Mouse (Mus musculus) G1E-ER4 (cell line): Measurements from ENCODE around the gene Rabep2. TPM values are rescaled to one million over a fixed set of nuclear protein-coding genes. Genes with fewer than 3 reads are reported as not detected.

Experiments
- GATA1 ChIP-seq: IDR thresholded peaks from one replicate; pipeline ENCODE4 v1.8.0; 2012; ENCODE audit warnings: low read length, inconsistent platforms
- polyA plus RNA-seq: library from polyadenylated mRNA; stranded (reverse); fragments of >175 nt; gene quantifications from 2 replicates; pipeline ENCODE4 v1.2.3, GENCODE M21; 2012

Gene Rabep2
- polyA plus RNA-seq, 1 experiment, result 38.5 TPM

DNA sequence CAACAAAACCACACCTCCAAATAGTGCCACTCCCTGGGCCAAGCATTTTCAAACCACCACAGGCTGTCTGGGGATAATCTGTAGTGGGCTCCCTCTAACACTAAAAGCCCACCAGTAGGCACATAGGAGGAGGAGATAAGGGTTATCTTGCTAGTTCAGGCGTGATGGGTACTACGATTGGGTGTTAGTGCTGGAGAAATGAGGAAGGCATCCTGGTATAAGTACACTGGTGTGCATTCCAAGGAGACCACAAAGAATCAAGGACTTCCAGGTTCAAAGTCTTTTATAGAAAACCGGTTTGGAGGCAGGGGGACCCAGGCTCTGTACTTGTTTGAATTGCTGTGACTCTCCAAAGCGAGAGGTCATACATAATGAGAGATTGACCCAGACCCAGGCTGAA lies 405 bp upstream of the Rabep2 start:
- TF ChIP-seq GATA1, result peak; percentile 53

DNA sequence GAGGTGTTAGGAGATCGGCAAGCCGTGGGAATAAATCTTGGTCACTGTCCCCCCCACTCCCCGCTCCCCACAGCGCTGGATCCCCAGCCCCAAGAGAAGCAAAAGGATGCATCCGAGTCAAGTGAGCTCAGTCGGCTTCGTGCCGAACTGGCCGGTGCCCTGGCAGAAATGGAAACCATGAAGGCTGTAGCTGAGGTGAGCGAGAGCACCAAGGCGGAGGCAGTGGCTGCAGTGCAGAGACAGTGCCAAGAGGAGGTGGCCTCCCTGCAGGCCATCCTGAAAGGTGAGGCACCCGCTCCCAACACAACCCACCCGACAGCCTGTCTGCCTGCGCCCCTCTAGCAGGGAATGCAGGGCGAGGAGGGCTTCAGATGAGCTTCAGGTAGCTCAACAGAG lies 942 bp downstream of the Rabep2 start:
- no peak for TF ChIP-seq GATA1

DNA sequence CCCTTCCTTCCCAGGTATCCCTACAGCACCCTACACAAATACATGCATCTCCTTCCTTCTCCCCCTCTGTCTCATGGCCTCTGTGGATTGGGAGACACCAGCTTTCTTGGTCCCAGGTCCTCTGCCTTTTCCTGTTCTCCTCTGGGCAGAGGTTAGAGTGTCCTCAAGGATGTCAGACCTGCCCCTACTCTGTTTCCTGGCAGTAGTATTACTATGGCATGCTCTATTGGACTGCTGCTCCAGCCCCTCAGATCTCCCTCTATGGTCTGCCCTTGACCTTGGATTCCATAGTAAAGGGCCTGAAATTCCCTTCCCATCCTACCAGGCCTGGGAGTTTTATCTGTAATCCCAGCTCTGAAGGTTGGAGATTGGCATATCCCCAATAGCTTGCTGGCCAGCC lies 1.6 kb downstream of the Rabep2 start:
- no peak for TF ChIP-seq GATA1

DNA sequence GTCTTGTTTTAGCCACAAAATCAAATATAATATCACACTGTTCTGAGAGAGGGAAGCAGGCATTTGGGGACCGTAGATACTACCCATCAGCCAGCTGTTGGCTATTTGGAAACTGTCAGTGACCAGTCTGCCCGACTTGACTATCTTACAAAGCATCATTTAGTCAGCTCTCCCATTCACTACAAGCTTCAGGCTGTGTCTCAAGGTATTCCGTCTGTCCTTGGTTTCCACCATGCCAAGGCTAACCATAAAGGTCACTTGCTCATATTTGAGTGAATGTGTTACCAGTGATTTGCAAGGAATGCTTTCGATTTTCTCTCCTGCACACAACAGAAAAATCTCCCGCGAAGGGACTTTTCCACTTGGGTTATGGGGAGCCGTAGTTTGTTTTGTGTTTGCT lies 6.2 kb downstream of the Rabep2 start:
- no peak for TF ChIP-seq GATA1

DNA sequence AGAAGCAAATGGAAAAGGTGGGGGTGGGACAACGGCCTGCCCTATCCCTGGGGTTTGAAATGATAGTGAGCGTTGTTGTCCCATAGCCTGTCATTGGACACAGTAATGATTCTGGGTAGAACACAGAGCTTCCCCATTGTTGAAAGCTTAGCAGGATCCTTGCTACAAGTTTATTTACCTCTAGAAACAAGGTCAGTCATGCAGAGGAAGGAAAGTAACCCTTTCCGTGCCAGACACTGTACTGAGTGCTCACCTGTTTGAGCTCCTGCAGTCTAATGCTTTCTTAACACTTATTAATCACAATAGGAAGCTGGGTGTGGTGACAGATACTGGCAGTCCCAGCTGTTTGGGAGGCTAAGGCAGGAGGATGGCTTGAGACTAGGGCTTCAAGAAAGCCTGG lies 7.2 kb downstream of the Rabep2 start:
- TF ChIP-seq GATA1, result no peak

DNA sequence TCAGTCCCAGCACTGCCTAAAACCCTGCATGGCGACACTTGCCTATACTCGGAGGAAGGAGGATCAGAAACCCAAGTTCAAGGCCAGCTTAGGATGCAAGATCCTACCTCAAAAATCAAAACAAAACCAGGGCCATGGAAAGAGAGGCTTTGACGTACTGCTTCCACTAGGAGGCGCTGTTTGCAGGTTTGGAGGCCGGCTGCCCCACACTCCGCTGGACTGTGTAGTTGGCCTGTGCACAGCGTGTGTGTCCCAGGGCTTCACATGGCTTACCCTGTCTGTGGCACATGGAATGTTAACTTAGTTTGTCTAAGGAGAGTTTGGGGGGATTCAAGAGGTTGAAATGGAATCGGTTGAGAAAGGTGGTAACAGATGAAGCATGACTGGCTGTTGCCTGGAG lies 8.3 kb downstream of the Rabep2 start:
- no peak for TF ChIP-seq GATA1

DNA sequence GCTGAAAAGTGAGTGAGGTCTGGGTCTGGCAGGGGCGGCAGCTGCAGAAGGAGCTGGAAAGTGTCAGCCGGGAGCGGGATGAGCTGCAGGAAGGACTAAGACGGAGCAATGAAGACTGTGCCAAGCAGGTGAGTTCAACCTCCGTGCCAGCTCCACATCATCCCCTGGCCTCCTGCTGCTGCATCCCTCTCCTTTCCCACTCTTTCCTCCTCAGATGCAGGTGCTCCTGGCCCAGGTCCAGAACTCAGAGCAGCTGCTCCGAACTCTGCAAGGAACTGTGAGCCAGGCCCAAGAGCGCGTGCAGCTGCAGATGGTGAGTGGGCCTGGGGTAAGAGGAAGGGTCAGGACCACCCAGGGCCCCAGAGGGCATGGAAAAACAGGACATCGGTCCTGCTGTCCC lies 11.6 kb downstream of the Rabep2 start:
- TF ChIP-seq GATA1, result no peak

DNA sequence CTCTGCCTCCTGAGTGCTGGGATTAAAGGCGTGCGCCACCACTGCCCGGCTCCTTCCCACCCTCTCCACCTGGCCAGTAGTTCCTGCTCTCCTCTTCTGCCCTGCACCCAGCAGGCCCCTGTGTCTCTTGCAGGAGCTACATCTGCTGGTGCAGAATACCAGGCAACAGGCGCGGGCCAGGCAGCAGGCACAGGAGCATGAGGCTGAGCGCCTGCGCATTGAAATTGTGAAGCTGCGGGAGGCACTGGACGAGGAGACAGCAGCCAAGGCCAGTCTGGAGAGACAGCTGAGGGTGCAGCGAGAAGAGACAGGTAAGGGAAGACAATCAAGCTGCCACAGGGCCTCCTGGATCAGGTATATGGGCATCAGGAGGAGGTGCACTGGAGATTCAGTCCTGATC lies 15.4 kb downstream of the Rabep2 start:
- TF ChIP-seq GATA1, result no peak

DNA sequence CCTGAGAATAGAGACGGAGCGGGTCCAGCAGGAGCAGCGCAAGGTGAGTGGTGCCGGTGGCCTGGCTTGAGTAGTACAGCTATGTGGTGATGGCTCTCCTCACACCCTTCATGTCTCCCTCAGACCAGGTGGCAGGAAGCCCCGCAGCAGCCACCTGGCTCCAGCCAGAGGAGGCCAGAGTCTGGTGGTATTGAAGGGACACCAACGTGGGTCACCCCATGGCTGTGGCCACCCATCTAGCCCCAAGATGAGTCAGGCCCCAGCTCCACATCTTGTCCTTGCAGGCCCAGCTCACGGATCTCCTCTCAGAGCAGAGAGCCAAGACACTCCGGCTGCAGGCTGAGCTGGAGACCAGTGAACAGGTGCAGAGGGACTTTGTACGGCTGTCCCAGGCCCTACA lies 16.0 kb downstream of the Rabep2 start:
- no peak for TF ChIP-seq GATA1

DNA sequence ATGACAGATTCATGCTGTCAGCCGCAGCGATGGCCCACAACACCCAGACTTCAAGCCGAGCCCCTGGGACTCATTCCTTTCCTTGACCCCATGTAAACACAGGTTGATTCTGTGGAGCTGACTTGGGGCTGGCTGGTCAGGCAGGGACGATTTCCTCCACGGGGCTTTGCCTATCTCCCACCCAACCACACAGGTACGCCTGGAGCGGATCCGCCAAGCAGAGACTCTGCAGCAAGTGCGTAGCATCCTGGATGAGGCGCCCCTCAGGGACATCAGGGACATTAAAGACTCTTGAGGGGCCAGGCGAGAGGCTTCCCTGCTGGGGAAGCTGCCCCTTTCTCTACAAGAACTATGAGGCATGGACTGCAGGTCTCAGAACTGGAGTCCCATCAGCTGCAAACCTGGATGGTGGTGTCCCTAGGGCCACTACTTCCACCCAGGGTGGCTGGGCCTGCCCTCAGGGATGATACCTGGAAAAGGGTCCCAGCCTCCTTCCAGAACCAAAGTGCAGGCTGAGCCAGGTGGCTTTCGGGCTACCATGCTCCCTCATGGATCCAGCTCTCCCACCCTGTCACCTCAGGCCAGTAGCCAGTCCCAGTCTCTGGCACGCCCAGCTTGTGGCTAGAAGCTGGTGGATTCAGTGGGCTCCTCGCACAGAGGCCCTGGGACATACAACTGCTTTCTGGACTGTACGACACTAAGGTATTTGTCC lies 16.7 kb downstream of the Rabep2 start:
- TF ChIP-seq GATA1, result no peak

DNA sequence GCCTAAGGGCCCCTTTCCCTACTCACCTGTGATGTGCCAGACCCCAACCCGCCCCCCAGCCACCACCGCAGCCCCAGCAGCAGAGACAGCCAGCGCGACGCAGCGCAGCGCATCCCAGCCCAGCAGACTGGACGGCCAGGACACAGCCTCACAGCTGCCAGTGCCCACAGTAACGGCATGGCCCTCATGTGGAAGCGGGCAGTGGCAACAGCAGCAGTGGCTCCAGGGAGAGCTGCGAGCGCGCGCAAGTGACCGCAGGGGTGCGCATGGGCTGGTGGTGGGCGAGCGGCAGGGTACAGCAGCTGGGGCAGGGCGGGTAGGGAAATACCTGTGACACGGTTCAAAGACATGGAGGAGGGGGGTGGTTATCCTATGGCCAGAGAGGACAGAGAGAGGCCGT lies 17.7 kb downstream of the Rabep2 start:
- no peak for TF ChIP-seq GATA1

DNA sequence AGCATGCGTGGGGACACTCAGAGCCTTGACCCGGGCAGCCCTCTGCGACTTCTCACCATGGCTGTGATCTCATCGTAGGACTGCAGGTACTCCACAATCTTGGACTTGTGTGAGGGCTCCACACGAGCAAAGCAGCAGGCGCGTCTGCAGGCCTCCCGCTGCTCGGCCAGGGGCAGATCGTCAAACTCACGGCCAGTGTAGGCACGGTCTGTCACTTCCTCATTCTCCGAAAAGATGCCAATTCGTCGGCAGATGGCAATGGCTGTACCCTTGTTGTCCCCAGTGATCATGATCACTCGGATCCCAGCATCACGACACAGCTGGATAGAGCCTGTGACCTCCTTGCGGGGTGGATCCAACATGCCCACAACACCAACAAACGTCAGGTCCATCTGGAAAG lies 19.9 kb downstream of the Rabep2 start:
- no peak for TF ChIP-seq GATA1

DNA sequence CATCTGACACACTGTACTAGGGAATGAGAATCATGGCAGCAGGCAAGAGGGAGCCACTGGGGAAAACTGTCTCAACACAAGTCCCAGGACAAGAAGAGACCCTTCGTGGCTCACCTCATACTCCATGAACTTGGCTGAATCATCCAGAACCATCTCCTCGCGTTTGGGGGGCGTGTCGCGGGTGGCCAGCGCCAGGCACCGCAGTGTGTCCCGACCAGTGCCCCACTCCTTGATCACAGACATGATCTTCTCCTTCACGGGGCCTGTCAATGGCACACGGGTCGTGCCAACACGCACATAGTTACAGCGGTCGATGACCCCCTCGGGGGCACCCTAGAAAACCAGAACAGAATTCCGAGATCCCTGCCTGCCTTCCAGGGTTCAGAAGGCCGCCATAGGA lies 21.4 kb downstream of the Rabep2 start:
- no peak for TF ChIP-seq GATA1

DNA sequence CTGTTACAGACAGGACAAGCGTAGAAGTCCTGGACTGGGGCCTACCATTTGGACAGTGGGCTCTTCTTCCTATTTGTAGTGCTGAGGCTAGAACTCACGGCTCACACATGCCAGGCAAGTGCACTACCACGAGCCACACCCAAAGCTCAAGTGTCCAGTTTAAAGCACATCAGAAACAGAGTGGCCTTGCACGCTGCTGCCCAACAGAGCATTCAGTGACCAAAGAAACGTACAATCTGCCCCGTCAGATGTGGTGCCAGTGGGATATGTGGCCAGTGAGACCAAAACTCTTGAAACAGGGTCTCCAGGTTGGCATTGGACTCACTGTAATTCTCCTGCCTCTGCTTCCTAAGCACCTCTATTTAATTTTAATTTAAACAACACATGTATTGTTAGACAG lies 22.1 kb downstream of the Rabep2 start:
- TF ChIP-seq GATA1, result no peak

DNA sequence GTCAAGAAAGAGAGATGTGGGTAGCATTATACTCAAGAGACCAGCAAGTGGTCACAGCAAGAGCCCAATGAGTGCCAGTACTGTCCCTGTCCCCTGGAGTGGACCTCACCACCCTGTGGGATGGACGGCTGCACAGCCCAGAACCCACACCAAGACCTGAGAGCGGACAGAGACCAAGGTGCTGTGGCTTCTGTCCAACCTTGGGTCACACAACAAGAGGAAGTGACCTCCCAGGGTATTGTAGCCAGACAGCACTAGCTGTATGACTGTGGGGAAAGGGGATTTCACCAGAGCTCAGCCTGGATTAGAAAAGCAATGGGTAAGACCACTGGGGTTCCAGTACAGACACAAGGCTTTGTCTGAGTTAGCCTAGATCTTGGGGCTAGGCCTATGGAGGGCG lies 23.7 kb downstream of the Rabep2 start:
- TF ChIP-seq GATA1, result no peak

DNA sequence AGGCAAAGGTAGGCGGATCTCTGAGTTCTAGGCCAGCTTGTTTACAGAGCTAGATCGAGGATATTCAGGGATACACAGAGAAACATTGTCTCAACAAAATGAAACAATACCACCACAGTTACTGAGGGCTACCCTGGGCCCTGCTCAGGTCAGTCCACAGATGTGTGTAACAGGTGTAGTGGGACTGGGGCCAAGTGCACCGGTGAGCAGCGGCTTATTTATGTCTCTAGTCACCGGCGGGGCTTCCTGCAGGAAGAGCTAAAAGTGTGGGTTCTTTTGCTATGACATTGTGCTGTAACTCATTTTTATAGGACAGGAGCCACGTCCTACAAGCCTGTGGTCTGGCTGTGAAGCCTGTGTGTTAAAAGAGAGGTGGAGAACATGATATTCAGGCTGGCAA lies 25.3 kb downstream of the Rabep2 start:
- no peak for TF ChIP-seq GATA1

DNA sequence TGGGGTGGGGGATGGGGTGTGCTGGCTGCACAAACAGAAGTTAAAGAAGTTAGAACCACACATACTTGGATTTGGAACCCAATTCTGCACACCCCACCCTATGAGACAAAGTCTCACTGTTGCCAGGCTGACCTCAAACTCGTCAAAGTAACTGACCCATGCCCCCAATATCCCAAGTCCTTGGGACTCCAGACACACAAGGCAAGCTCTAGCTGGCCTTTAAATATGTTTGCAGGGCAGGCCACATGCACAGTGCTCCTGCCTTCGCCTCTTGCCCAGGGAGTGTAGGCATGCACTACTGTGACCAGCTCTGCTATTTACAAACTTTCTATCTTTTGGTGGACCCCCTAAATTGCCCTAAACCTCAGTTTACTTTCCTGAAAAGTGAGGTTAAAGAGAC lies 26.7 kb downstream of the Rabep2 start:
- TF ChIP-seq GATA1, result no peak
